Mouse (Mus musculus) embryo, embryonic 11.5 days (tissue): ENCODE measurements around the gene Eef1akmt1.

Experiments
- DNase-seq: peaks from one replicate; pipeline ENCODE4 v3.0.0-alpha.2; 2012; ENCODE audit warnings: low read depth, low spot score

The Eef1akmt1 gene

GRCm38 (mm10) chr14:57571155-57572133 lies at the start of gene Eef1akmt1:
TSS of gene Eef1akmt1 (minus strand) at chr14:57571612.
- peak; percentile 89 for DNase-seq

- no peak for DNase-seq
Observed at GRCm38 (mm10) chr14:57620598-57621236, 49.3 kb upstream of the Eef1akmt1 start.

GRCm38 (mm10) chr14:57619487-57619886 lies 48.1 kb upstream of the Eef1akmt1 start:
- peak; percentile 41 for DNase-seq

GRCm38 (mm10) chr14:57617675-57618074 lies 46.3 kb upstream of the Eef1akmt1 start:
- no peak for DNase-seq

GRCm38 (mm10) chr14:57616339-57616965 lies 45.0 kb upstream of the Eef1akmt1 start:
- DNase-seq: no peak

GRCm38 (mm10) chr14:57615828-57616227 lies 44.4 kb upstream of the Eef1akmt1 start:
- no peak for DNase-seq

- no peak for DNase-seq
Observed at GRCm38 (mm10) chr14:57611034-57611433, 39.6 kb upstream of the Eef1akmt1 start.

- no peak for DNase-seq
Observed at GRCm38 (mm10) chr14:57609816-57610329, 38.5 kb upstream of the Eef1akmt1 start.

GRCm38 (mm10) chr14:57607500-57607899 lies 36.1 kb upstream of the Eef1akmt1 start:
- DNase-seq: no peak

- no peak for DNase-seq
Observed at GRCm38 (mm10) chr14:57606663-57607365, 35.4 kb upstream of the Eef1akmt1 start.

GRCm38 (mm10) chr14:57593279-57593678 lies 21.9 kb upstream of the Eef1akmt1 start:
- DNase-seq: no peak

- no peak for DNase-seq
Observed at GRCm38 (mm10) chr14:57591830-57592229, 20.4 kb upstream of the Eef1akmt1 start.

- DNase-seq: no peak
Observed at GRCm38 (mm10) chr14:57576364-57577060, 5.1 kb upstream of the Eef1akmt1 start.

- DNase-seq: no peak
Observed at GRCm38 (mm10) chr14:57574792-57575587, 3.6 kb upstream of the Eef1akmt1 start.

GRCm38 (mm10) chr14:57565626-57566025 lies 5.8 kb downstream of the Eef1akmt1 start:
- DNase-seq: no peak

GRCm38 (mm10) chr14:57556922-57557321 lies 14.5 kb downstream of the Eef1akmt1 start:
- DNase-seq: no peak

- DNase-seq: no peak
Observed at GRCm38 (mm10) chr14:57555471-57556070, 15.8 kb downstream of the Eef1akmt1 start.

- no peak for DNase-seq
Observed at GRCm38 (mm10) chr14:57554434-57554833, 17.0 kb downstream of the Eef1akmt1 start.

GRCm38 (mm10) chr14:57552945-57553344 lies 18.5 kb downstream of the Eef1akmt1 start:
- DNase-seq: no peak
